Mouse (Mus musculus): Measurements from ENCODE around the gene Stag3. TPM values are rescaled to one million over a fixed set of nuclear protein-coding genes. Genes with fewer than 3 reads are reported as not detected.

Stag3 gene
- 2.1 and 9.1 TPM in 2 replicates for polyA plus RNA-seq (2012; ENCODE audit: low replicate concordance)

GRCm38 (mm10) chr5:138279585-138280424 is at the start of gene Stag3, which contains the start of the genes Gm43720 and Gpc2:
Stag3 (plus strand) TSS chr5:138280240.
Gm43720 (minus strand) TSS chr5:138279958.
Gpc2 (minus strand) TSS chr5:138280005.

GRCm38 (mm10) chr5:138255353-138256093 is 24.5 kb upstream of the Stag3 start, which contains the start of gene Lamtor4:
Lamtor4 (plus strand) TSS chr5:138255482.

GRCm38 (mm10) chr5:138263260-138264206 is 16.5 kb upstream of the Stag3 start, which contains the start of gene BC037034:
BC037034 (minus strand) TSS chr5:138264033.

GRCm38 (mm10) chr5:138272409-138272923 is 7.6 kb upstream of the Stag3 start, which contains the start of gene Gal3st4:
Gal3st4 (minus strand) TSS chr5:138272840.

GRCm38 (mm10) chr5:138341661-138342060 is 61.6 kb downstream of the Stag3 start, which contains the start of gene Pvrig:
Pvrig (plus strand) TSS chr5:138341961.

Other genes with a start within 250 kb of the Stag3 start
- gene Smok3c, start 227.0 kb upstream of the Stag3 start, polyA plus RNA-seq (2012; ENCODE audit: low replicate concordance): not detected in 2 replicates
- gene Zkscan1, start 195.2 kb upstream of the Stag3 start, polyA plus RNA-seq (2012; ENCODE audit: low replicate concordance): 0.78 and 1.9 TPM in 2 replicates
- gene Zscan21, start 163.3 kb upstream of the Stag3 start, polyA plus RNA-seq (2012; ENCODE audit: low replicate concordance): 0.54 and 2.8 TPM in 2 replicates
- gene Zfp113, start 124.5 kb upstream of the Stag3 start, polyA plus RNA-seq (2012; ENCODE audit: low replicate concordance): 0.34 and 0.71 TPM in 2 replicates
- gene Cops6, start 119.2 kb upstream of the Stag3 start, polyA plus RNA-seq (2012; ENCODE audit: low replicate concordance): 45.0 and 53.1 TPM in 2 replicates
- 7.5 and 19.0 TPM in 2 replicates for gene Ap4m1, start 108.2 kb upstream of the Stag3 start, polyA plus RNA-seq (2012; ENCODE audit: low replicate concordance)
- gene Mcm7, start 107.8 kb upstream of the Stag3 start, polyA plus RNA-seq (2012; ENCODE audit: low replicate concordance): 5.9 and 28.7 TPM in 2 replicates
- gene Taf6, start 92.8 kb upstream of the Stag3 start, polyA plus RNA-seq (2012; ENCODE audit: low replicate concordance): 13.1 and 29.5 TPM in 2 replicates
- 1.4 and 2.7 TPM in 2 replicates for gene Cnpy4, start 92.8 kb upstream of the Stag3 start, polyA plus RNA-seq (2012; ENCODE audit: low replicate concordance)
- gene Mblac1, start 85.9 kb upstream of the Stag3 start, polyA plus RNA-seq (2012; ENCODE audit: low replicate concordance): 2.1 and 5.4 TPM in 2 replicates
- 1.6 and 1.8 TPM in 2 replicates for gene Nxpe5, start 54.3 kb upstream of the Stag3 start, polyA plus RNA-seq (2012; ENCODE audit: low replicate concordance)
- 87.3 and 121 TPM in 2 replicates for gene Lamtor4, start 24.8 kb upstream of the Stag3 start, polyA plus RNA-seq (2012; ENCODE audit: low replicate concordance)
- 198 and 365 TPM in 2 replicates for gene BC037034, start 16.2 kb upstream of the Stag3 start, polyA plus RNA-seq (2012; ENCODE audit: low replicate concordance)
- gene Gal3st4, start 7.4 kb upstream of the Stag3 start, polyA plus RNA-seq (2012; ENCODE audit: low replicate concordance): not detected in 2 replicates
- not detected in 2 replicates for gene Gm43720, start 282 bp upstream of the Stag3 start, polyA plus RNA-seq (2012; ENCODE audit: low replicate concordance)
- 2.5 and 2.7 TPM in 2 replicates for gene Gpc2, start 235 bp upstream of the Stag3 start, polyA plus RNA-seq (2012; ENCODE audit: low replicate concordance)
- 0.81 and 2.3 TPM in 2 replicates for gene Pvrig, start 61.7 kb downstream of the Stag3 start, polyA plus RNA-seq (2012; ENCODE audit: low replicate concordance)
- gene Zfp157, start 161.2 kb downstream of the Stag3 start, polyA plus RNA-seq (2012; ENCODE audit: low replicate concordance): 0.62 and 2.5 TPM in 2 replicates